Mouse (Mus musculus) forebrain, embryonic 14.5 days (tissue): ENCODE measurements around the gene Adam12. TPM values are rescaled to one million over a fixed set of nuclear protein-coding genes. Genes with fewer than 3 reads are reported as not detected.
A peak's percentile ranks its signal among the peaks of the same experiment; 100 is the strongest.

Experiments
- ATAC-seq: fragments of 200-750 bp; cut with Nextera tagmentation; 2 replicates; pipeline ENCODE4 v1.8.0; 2017; ENCODE audit warnings: mild to moderate bottlenecking, moderate library complexity
- DNase-seq: peaks from one replicate; pipeline ENCODE4 v3.0.0-alpha.2; 2015; ENCODE audit warnings: low spot score
- H3K27ac ChIP-seq: fragments of 300-500 bp; sonication (generic); 2 replicates; pipeline ENCODE4 v1.5.1; 2014; ENCODE audit warnings: low read depth, mild to moderate bottlenecking, control low read depth, low read length, moderate library complexity
- H3K27me3 ChIP-seq: fragments of 300-500 bp; sonication (generic); replicated peaks from 2 replicates; pipeline ENCODE4 v1.6.1; 2014; ENCODE audit warnings: low read length, control low read depth, mixed read lengths; ENCODE audit not compliant: control insufficient read depth, insufficient read depth
- H3K36me3 ChIP-seq: fragments of 300-500 bp; sonication (generic); 2 replicates; pipeline ENCODE4 v1.6.1; 2014; ENCODE audit warnings: low read length, control low read depth; ENCODE audit not compliant: control insufficient read depth, insufficient read depth
- H3K4me1 ChIP-seq: fragments of 300-500 bp; sonication (generic); 2 replicates; pipeline ENCODE4 v1.6.1; 2014; ENCODE audit warnings: antibody characterized with exemption, low read length, control low read depth; ENCODE audit not compliant: control insufficient read depth, insufficient read depth
- H3K4me2 ChIP-seq: fragments of 300-500 bp; sonication (generic); 2 replicates; pipeline ENCODE4 v1.6.1; 2014; ENCODE audit warnings: mild to moderate bottlenecking, control low read depth, low read length
- H3K4me3 ChIP-seq: fragments of 300-500 bp; sonication (generic); 2 replicates; pipeline ENCODE4 v1.5.1; 2014; ENCODE audit warnings: low read depth, low read length, control low read depth
- H3K9ac ChIP-seq: fragments of 300-500 bp; sonication (generic); 2 replicates; pipeline ENCODE4 v1.6.1; 2014; ENCODE audit warnings: mild to moderate bottlenecking, low read length, control low read depth, moderate library complexity
- H3K9me3 ChIP-seq: fragments of 300-500 bp; sonication (generic); replicated peaks from 2 replicates; pipeline ENCODE4 v1.6.1; 2016; ENCODE audit warnings: low read length, control low read depth, mixed read lengths; ENCODE audit not compliant: control insufficient read depth
- WGBS: fragments of 180-500 bp; shearing (Covaris S2); extraction: QIAGEN DNeasy Blood & Tissue Kit; methylation state at CpG from one replicate; pipeline ENCODE4 v1.1.7; 2014; 5-methylcytosine and 5-hydroxymethylcytosine counted together
- polyA plus RNA-seq: library from polyadenylated mRNA; unstranded; fragments of >200 nt; fragmentation: Nextera tagmentation; extraction: Ambion mirVana; gene quantifications from 2 replicates; pipeline ENCODE4 v1.2.1, GENCODE M21; 2014

Gene Adam12
- polyA plus RNA-seq, 1 experiment from 2014 or later, result 1.9 TPM

DNA sequence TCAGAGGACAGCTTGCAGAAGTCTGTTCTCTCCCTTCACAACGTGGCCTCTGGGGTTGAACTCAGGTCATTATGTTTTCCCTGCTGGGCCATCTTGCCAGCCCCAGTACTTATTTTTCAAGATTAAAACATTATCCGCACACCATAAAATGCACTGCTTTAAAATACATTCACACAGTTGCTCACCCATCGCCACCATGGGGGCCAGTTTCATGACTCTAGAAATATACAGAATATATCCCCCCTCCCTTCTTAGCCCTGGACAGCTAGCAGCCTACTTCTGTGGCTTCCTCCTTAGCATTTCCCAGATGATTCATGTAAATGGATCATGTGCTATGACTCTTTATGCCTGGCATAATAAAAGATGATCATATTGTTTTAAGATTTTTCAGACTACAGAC is 355.8 kb downstream of the Adam12 start:
- Histone ChIP-seq H3K27ac (no peak overlapping the region), H3K9me3 (0 out of 2 replicates have a peak, but pooled peaks cover 2% of the 10 kb centered on the region), H3K27me3 (no peaks in the 10 kb centered on the region), H3K4me3 (no peak overlapping the region), H3K9ac (no peak overlapping the region), H3K4me1 (no peaks in the 10 kb centered on the region), H3K36me3 (no peaks in the 10 kb centered on the region), H3K4me2 (no peak overlapping the region)
- DNase-seq (no peak), ATAC-seq (no peak)
- WGBS, result 85% methylated on average over 3 of the region's 3 CpGs

DNA sequence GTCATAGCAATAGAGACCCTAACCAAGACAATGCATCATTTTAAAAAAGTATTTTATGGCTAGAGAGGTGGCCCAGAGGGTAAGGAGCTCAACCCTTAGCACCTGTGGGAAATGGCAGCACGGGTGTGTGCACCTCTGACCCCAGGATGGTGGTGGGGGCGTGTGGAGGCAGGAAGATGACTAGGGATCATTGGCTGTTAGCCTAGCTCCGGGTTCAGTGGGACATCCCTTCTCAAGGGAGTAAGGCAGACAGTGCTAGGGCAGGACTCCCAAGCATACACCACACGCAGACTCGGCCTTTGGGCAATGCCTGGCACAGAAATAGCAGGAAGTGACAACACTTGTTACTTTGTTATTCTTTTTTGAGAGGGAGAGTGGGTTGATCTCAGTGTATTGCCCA is 359.2 kb downstream of the Adam12 start:
- Histone ChIP-seq H3K27ac (no peak overlapping the region), H3K9me3 (no peaks in the 10 kb centered on the region), H3K4me3 (no peak overlapping the region), H3K36me3 (no peaks in the 10 kb centered on the region), H3K27me3 (no peaks in the 10 kb centered on the region), H3K4me2 (no peak overlapping the region), H3K4me1 (no peaks in the 10 kb centered on the region), H3K9ac (no peak overlapping the region)
- DNase-seq, result no peak
- 83% methylated on average over 5 of the region's 5 CpGs for WGBS
- no peak for ATAC-seq

DNA sequence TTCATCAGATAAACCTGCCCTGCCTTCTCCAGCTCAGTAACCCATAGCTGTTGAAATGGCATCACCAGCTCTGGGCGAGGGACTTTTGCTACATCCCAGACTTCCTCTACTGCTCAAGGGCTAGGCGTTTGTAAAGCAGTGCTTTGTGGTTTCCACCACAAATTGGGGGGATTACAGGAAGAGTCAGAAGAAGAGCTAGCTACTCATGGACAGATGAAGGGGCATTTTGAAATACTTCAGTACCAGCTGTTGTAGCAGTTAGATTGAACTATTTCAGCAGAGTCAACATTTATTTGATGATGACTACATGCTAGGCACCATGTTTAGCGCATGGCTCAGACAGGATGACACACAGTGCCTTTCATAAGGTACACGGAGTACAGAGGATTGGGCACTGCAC is 361.7 kb downstream of the Adam12 start:
- no peak overlapping the region for H3K4me2 ChIP-seq
- H3K36me3 ChIP-seq, result no peaks in the 10 kb centered on the region
- no peaks in the 10 kb centered on the region for H3K9me3 ChIP-seq
- DNase-seq (no peak), ATAC-seq (no peak)
- H3K27ac ChIP-seq, result no peak overlapping the region
- H3K9ac ChIP-seq, result no peak overlapping the region
- H3K4me1 ChIP-seq, result no peaks in the 10 kb centered on the region
- 90% methylated on average over 4 of the region's 4 CpGs for WGBS
- no peak overlapping the region for H3K4me3 ChIP-seq
- H3K27me3 ChIP-seq, result no peaks in the 10 kb centered on the region

DNA sequence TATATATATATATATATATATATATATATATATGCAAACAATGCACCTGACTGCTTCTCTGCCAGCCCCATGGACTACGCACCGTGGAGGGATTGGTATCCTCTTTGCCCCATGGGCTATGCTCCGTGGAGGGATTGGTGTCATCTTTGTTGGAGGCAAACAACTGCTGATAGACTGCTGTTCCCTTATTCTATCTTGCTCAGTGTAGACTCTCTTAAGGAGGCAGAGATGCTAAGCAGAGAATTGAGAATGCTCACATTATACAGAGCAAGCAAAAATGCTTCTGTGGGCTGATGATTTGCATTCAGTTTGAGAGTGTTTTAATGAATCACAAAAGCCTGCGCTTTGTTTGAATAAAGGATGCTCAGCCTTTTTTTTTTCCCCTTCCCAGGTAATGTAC is 368.3 kb downstream of the Adam12 start:
- Histone ChIP-seq H3K4me2 (no peak overlapping the region), H3K4me1 (no peaks in the 10 kb centered on the region; the same call in 1 of the 2 replicates), H3K4me3 (no peak overlapping the region), H3K36me3 (no peaks in the 10 kb centered on the region), H3K27ac (no peak overlapping the region), H3K9ac (no peak overlapping the region), H3K9me3 (no peaks in the 10 kb centered on the region), H3K27me3 (no peaks in the 10 kb centered on the region)
- ATAC-seq (no peak), DNase-seq (peak; percentile 46)
- WGBS, result 50% methylated on average over 4 of the region's 4 CpGs

DNA sequence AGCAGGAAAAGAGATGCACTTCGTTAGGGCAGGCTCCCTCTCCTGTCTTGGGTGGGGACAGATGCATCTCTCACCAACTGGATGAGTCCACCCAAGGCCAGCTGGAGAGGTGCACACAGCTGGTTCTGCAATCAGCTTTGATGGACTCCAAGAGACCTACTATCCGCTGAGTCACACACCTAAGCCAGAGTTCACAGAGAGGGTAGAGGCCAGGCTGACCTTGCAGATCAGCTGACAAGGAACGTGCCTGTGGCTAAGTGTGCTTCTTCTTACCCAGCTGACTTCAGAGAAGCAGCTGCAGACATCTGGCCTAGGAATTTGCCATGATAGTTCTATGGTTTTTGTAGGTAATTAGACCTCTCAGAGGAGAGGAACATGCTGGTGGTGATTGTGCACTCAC is 368.8 kb downstream of the Adam12 start:
- WGBS, result 75% methylated on average over 3 of the region's 3 CpGs
- no peak overlapping the region for H3K9ac ChIP-seq
- H3K27me3 ChIP-seq, result no peaks in the 10 kb centered on the region
- H3K4me3 ChIP-seq, result no peak overlapping the region
- H3K4me2 ChIP-seq, result no peak overlapping the region
- H3K4me1 ChIP-seq, result no peaks in the 10 kb centered on the region; the same call in 1 of the 2 replicates
- no peak for ATAC-seq
- H3K9me3 ChIP-seq, result no peaks in the 10 kb centered on the region
- DNase-seq, result no peak
- H3K27ac ChIP-seq, result no peak overlapping the region
- no peaks in the 10 kb centered on the region for H3K36me3 ChIP-seq

DNA sequence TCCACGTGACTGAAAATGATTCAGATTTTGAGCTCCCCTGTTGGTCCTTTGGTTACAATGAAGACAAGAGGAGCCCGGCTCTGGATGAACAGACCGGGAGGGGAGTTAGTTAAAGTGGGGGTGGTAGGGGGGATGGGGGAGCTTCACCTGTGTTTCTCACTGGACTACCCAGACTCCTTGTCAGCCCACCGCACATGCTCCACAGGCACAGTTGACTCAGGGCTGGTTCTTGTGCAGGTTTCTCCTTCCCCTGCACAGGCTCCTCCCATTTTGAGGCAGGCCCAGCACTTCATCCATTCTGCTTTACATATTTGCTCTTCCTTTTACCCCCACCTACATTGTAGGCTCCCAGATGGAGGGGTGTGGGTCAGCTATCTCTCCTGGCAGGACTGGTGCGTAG is 369.2 kb downstream of the Adam12 start:
- DNase-seq (no peak), ATAC-seq (no peak)
- no peaks in the 10 kb centered on the region for H3K36me3 ChIP-seq
- no peaks in the 10 kb centered on the region for H3K9me3 ChIP-seq
- H3K27ac ChIP-seq, result no peak overlapping the region
- no peak overlapping the region for H3K9ac ChIP-seq
- no peaks in the 10 kb centered on the region; the same call in 1 of the 2 replicates for H3K4me1 ChIP-seq
- WGBS, result 85% methylated on average over 5 of the region's 5 CpGs
- no peak overlapping the region for H3K4me2 ChIP-seq
- H3K4me3 ChIP-seq, result no peak overlapping the region
- H3K27me3 ChIP-seq, result no peaks in the 10 kb centered on the region

DNA sequence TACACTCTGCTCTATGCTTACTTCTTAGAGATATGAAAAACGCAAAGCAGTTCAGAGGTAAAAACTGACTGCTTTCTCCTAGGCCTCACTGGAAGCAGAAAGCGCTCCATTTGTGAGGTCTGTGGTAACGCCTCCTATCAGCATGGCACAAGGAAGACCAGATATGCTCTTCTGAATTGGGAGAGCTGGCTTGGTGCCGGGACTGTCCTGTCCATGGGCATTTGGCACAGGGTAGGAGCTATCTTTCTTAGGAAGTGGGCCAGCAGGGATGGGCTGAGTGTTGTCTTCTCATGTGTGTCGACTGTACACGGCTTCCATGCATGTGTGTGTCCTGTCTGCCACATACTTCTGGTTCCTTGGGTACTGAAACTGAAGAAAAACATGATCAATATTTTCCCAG is 369.7 kb downstream of the Adam12 start:
- Histone ChIP-seq H3K36me3 (no peaks in the 10 kb centered on the region), H3K4me1 (no peaks in the 10 kb centered on the region; the same call in 1 of the 2 replicates), H3K9ac (no peak overlapping the region), H3K27ac (no peak overlapping the region), H3K27me3 (no peaks in the 10 kb centered on the region), H3K4me3 (no peak overlapping the region), H3K9me3 (no peaks in the 10 kb centered on the region), H3K4me2 (no peak overlapping the region)
- 95% methylated on average over 6 of the region's 6 CpGs for WGBS
- ATAC-seq (no peak), DNase-seq (no peak)

DNA sequence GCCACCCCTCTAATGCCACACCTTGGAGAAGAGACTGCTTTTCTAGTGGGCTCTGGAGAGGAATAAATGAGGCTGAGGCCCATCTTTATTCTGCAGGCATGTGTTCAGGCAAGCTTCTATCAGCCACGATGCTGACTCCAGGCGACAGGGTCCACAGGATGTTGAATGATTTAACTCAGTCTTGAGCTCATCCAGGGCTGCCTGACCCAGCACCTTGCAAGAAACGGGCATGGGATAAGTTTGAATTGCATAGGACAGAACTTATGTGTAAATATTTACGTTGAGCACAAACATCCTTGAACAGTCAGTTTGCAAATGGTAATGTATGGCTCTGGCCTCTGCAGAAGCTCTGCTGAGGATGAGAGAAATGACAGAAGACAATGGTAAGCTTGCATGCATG is 372.4 kb downstream of the Adam12 start:
- H3K27me3 ChIP-seq, result no peaks in the 10 kb centered on the region
- 89% methylated on average over 4 of the region's 4 CpGs for WGBS
- no peak overlapping the region for H3K9ac ChIP-seq
- H3K36me3 ChIP-seq, result no peaks in the 10 kb centered on the region
- H3K4me2 ChIP-seq, result no peak overlapping the region
- DNase-seq (no peak), ATAC-seq (no peak)
- no peaks in the 10 kb centered on the region; the same call in 1 of the 2 replicates for H3K4me1 ChIP-seq
- H3K27ac ChIP-seq, result no peak overlapping the region
- H3K4me3 ChIP-seq, result no peak overlapping the region
- no peaks in the 10 kb centered on the region for H3K9me3 ChIP-seq

DNA sequence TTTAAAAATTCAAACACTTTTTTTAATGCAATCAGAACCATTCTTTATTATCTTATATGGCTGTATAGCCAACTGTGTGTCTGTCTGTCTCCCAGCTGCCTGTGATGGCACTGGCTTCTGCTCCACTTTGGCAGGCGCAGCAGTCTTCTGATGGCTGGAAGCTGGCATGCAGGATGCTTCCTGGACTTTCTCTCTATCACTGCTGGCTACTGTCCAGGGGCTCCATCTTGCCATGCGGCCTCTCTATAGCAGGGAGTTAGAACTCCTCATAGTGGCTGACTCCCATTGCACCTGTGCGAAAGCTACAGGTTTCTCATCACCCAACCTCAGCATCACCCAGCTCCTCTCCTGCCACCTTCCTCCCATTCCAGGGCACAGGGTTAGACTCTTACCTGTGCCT is 373.4 kb downstream of the Adam12 start:
- DNase-seq (no peak), ATAC-seq (no peak)
- no peak overlapping the region for H3K4me3 ChIP-seq

More for the DNA sequence above, 373.4 kb downstream of the Adam12 start:
- H3K4me2 ChIP-seq, result no peak overlapping the region
- WGBS, result 86% methylated on average over 3 of the region's 3 CpGs
- H3K27me3 ChIP-seq, result no peaks in the 10 kb centered on the region
- H3K4me1 ChIP-seq, result no peaks in the 10 kb centered on the region
- H3K9ac ChIP-seq, result no peak overlapping the region
- H3K27ac ChIP-seq, result no peak overlapping the region
- no peaks in the 10 kb centered on the region for H3K36me3 ChIP-seq
- no peaks in the 10 kb centered on the region for H3K9me3 ChIP-seq
